Mouse (Mus musculus) ovary, postnatal 36 days (tissue): Measurements from ENCODE around the gene Mthfsd.

Experiments
- DNase-seq: peaks from one replicate; pipeline ENCODE4 v3.0.0; 2022; ENCODE audit warnings: low spot score, mixed read lengths

Gene Mthfsd

DNA sequence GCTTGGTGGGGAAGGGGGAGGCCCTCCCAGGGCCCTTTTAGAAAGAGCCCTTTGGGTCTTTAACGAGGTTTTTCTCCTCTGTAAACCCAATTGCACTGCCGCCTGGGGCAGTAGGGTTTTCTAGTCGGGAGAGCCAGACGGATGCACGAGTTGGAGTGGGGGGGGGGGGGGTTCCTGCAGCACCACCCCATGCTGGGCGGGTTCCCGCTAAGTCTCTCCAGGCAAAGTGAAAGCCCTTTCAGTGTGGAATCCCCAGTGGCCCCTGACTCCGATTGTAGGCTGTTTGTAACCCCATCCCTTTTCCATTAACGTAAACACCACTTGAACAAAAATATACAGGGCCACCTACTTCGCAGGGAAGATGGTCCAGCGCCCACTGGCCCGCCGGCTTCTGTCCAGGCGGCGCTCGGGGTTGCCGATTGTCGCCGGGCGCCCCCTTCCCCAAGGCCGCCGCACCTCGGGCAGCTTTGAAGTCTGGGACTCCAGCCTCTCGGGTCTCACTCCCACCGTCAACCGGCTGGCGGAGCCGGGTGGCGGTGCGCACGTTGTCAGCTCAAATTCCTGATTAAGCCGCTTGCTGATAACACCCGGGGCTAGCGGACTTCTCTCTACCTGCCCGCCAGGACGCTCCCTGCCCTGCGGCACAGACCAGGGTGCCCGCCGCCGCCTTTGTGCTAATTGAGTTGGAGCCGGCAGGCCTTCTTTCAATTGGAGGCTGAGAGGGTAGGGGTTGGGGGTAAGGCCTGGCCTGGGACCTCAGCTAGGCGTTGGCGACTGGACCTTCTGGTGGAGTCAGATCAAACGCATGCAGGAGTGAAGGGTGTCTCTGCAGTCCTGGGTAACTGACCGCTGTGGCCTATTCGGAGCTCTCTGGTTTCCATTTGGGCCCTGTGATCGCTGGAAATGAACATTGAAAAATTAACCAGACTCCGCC is 34.8 kb downstream of the Mthfsd start:
- DNase-seq, result no peak

DNA sequence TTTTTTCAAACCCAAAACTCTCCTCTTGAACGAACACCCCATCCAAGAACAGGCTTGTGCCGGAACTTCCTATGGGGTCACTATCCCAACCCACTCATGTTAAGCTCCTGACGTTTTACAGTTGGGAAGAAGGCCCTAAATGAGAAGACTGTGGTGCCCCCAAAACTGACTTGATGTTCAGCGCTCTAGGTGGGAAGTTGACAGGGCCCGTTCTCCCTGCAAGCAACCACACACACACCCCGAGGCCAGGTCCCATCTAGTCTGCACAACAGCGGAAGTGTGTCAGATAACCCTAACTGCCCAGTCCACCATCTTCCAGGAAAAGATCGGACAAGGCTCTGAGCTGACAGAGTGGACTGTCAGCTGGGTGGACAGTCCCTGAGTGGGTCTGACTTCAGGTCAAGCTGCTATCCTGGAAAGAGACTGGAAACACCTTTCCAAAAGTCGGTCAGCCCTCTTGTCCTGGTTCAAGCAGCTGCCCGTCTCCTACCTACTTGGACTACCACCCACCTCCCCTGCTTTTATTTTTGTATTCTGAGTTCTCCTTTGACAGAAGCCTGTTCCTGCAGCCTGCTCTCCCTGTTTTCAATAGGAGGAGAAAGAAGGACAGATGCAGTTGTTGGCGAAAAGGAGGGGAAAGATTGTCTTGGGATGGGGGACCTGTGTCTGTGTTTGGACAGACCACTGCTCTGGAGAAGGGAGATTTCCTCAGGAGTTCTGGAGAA is 35.6 kb downstream of the Mthfsd start:
- DNase-seq, result no peak

DNA sequence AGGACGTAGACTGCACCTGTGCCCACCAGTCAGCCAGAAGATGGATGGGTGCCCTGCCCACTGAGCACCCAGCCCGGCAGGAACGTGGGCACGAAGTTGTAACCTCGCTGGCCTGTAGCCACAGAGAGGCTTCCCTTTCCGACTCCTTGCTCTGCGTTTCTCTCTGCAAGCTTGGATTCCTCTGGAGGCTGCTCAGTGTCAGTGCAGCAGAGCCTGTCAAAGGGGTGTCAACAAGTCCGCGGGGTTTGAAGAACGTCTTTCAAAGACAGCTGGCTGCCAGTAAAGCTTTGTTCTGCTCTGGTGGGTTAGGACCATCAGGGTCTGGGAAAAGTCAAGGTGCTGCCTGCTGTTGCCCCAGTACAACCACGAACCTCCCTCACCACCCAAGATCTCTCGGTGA is 36.7 kb downstream of the Mthfsd start:
- no peak for DNase-seq

GRCm38 (mm10) chr8:121063649-121064048 is 44.5 kb downstream of the Mthfsd start:
- DNase-seq, result no peak

DNA sequence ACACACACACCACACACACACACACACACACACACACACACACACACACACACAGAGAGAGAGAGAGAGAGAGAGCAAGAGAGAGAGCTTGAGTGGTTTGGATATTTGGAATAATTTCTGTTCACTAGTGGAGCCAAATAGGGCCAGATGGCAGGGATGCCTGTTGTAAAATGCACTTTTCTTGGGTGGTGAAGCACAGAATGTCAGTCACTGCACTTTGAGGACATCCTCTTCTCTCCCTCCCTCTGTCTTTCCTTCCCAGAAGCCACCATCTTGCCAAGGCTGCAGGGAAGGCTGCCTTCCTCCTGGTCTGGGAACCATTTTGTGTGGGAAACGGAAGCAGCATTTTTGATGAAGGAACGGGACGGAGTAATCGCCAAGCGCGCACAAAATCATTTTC is 45.7 kb downstream of the Mthfsd start:
- no peak for DNase-seq

DNA sequence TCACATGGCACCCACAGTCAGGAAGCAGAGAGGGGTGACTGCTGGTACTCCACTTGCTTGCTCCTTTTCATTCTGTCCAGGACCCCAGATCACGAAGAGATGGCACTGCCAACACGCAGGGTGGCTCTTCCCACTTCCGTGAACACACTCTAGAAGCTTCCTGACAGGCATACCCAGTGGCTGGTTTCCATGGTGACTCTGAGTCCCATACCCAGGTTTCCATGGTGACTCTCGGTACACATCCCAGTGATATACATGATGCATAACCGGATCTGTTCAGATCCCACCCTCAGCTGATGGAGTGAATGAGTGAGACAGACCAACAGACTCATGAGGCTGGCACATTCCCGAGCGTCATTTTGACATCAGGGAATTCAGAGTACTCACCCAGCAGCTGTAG is 49.1 kb downstream of the Mthfsd start:
- DNase-seq, result no peak

GRCm38 (mm10) chr8:121058081-121058480 is 50.1 kb downstream of the Mthfsd start:
- no peak for DNase-seq

DNA sequence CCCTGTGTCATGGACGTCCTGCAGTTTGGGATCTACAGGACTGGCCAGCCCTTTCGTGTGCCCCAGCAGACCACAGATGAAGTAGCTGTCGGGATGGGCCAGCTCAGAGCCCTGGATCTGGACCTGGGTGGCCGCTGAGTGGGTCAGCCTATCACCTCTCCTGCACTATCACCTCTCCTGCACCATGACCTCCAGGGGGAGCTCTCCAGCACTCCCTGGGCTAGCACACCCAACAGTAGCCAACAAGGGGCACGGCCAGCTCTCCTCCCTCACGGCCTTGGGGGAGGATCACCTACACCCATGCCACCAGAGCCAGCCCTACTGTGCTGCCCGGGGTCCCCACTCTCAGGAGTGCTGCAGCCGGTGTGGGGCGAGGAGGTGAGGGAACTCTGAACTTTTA is 60.8 kb downstream of the Mthfsd start:
- no peak for DNase-seq

GRCm38 (mm10) chr8:121043719-121044440 is 64.3 kb downstream of the Mthfsd start:
- no peak for DNase-seq
